In the genomic region with DNA sequence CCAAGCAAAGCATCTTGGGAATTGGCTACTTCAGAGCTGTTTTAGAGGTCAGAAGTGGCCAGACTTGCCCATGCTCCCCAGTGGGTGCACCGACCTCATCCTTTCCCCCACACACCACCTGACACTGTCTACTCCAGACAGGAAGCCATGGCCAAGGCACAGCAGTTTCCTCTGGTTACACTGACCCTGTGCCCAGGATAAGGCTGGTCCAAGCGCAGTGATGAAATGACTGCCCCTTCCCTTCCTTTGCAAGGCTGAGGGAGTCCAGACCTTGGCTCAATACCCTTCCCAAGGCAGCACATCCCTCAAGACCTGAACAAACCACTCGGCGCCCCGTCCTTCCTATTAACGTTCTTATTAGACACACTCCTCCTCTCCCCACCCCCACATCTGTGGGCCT, we compare ENCODE assay signal across 11 mouse cellular contexts. TPM values are rescaled to one million over a fixed set of nuclear protein-coding genes. Genes with fewer than 3 reads are reported as not detected.
DNase-seq lines count a peak whose midpoint lies in the region; ATAC-seq lines count a peak whose summit lies in the region.
"Had no signal": no experiment of that assay in that cellular context is flagged by ENCODE, and none has a peak within 500 bp of the region (broad histone marks: within the 10 kb centered on the region; RNA-seq: fewer than 3 reads in every experiment).

No protein-coding gene starts in this region.

- intact Hi-C loops in gastrocnemius, postnatal 14 days (cut with DNase I; ENCODE audit: low total_unique reads), result no loop called here

- peak; percentile 25 for DNase-seq in adrenal gland, adult 8-10 months
- no peak for DNase-seq in adrenal gland, postnatal 4 days (ENCODE audit: low spot score in 2 of 2)
- peak; percentile 25 for DNase-seq in gastrocnemius, adult 18-20 months (ENCODE audit: low spot score)
- no peak for DNase-seq in gastrocnemius, postnatal 14 days
- peak; percentile 19 for DNase-seq in ovary, postnatal 36 days (ENCODE audit: low spot score)
- DNase-seq in ovary, postnatal 14 days (ENCODE audit: low spot score), result no peak
- no peak for DNase-seq in heart, adult 8-10 months (ENCODE audit: low spot score)
- DNase-seq: heart, adult 11 months; layer of hippocampus, adult 9-11 months had no signal

- 0 out of 2 replicates have a peak, but pooled peaks have one; percentile 15 for ATAC-seq in granulocyte monocyte progenitor cell, adult 5-6 weeks (replicated peaks; ENCODE audit: poor library complexity, severe bottlenecking)
- ATAC-seq: inflammation-experienced regulatory T-cells, adult 6 months had no signal

RNA-seq across cellular contexts. Expression of a gene that starts 24.9 kb away (rescaled TPM):
- total RNA-seq in adrenal gland, adult 8-10 months (2022), result 1 to 10 TPM; 4.9 to 9.5 (median 7.8) TPM
- total RNA-seq in adrenal gland, postnatal 4 days (2021), result 10 to 100 TPM in 1 of 2 experiments, 1 to 10 TPM in 1; 7.3 to 54.5 TPM
- total RNA-seq in gastrocnemius, adult 18-20 months (2021), result 1 to 10 TPM; 2.7 to 4.6 TPM
- 1 to 10 TPM; 4.4 to 5.5 TPM for total RNA-seq in gastrocnemius, postnatal 14 days (2021)
- 12.9 and 20.7 TPM in 2 replicates for total RNA-seq in granulocyte monocyte progenitor cell, adult 5-6 weeks (2014; fragmentation: Nextera tagmentation)
- 3.7 and 14.6 TPM in 2 replicates for total RNA-seq in granulocyte monocyte progenitor cell, adult 5-6 weeks (2017)
- 1 to 10 TPM; 1.6 to 2.6 (median 2.1) TPM for total RNA-seq in heart, adult 8-10 months (2022)

RNA-seq across cellular contexts. Expression of a gene that starts 33.6 kb away (rescaled TPM):
- total RNA-seq in adrenal gland, adult 8-10 months (2022), result 10 to 100 TPM; 46.6 to 87.7 (median 60.0) TPM
- total RNA-seq in adrenal gland, postnatal 4 days (2021), result 10 to 100 TPM; 61.4 to 69.8 TPM
- total RNA-seq in gastrocnemius, adult 18-20 months (2021), result 10 to 100 TPM; 16.6 to 17.3 TPM
- 10 to 100 TPM; 15.9 to 18.3 TPM for total RNA-seq in gastrocnemius, postnatal 14 days (2021)
- total RNA-seq in granulocyte monocyte progenitor cell, adult 5-6 weeks (2014; fragmentation: Nextera tagmentation), result 37.5 and 52.4 TPM in 2 replicates
- 11.0 and 13.3 TPM in 2 replicates for total RNA-seq in granulocyte monocyte progenitor cell, adult 5-6 weeks (2017)
- total RNA-seq in heart, adult 8-10 months (2022), result 10 to 100 TPM; 20.4 to 25.3 (median 22.5) TPM

Comparison
In these comparisons a context has a peak if more than half of its experiments do, and no peak if none do; other contexts are left out.
1. DNase-seq: peak in adrenal gland, adult 8-10 months (single experiment), gastrocnemius, adult 18-20 months (single experiment) and ovary, postnatal 36 days (single experiment); none in adrenal gland, postnatal 4 days (0 of 2), gastrocnemius, postnatal 14 days (single experiment), ovary, postnatal 14 days (single experiment) and heart, adult 8-10 months (single experiment).